Mouse (Mus musculus): ENCODE data around the gene Pnpla2. TPM values are rescaled to one million over a fixed set of nuclear protein-coding genes. Genes with fewer than 3 reads are reported as not detected.
"Not testable (repeated sequence)": the region's sequence is repeated elsewhere in the genome, so short reads cannot be mapped to it uniquely, and the experiment has no call there.

The Pnpla2 gene
- polyA plus RNA-seq, 1 experiment from 2014 or later: 20.4 TPM

GRCm38 (mm10) chr7:141440613-141441012 is 14.4 kb upstream of the Pnpla2 start:
- Histone ChIP-seq H3K9me3 (ENCODE audit: control insufficient read depth, low read length) (no peaks in the 10 kb centered on the region), H3K4me3 (ENCODE audit: low read depth, low read length) (no peak overlapping the region), H3K36me3 (ENCODE audit: control insufficient read depth, insufficient read depth, low read length) (peaks cover 36% of the 10 kb centered on the region), H3K27ac (replicated peaks; ENCODE audit: low read depth, low read length) (no peak overlapping the region), H3K4me2 (ENCODE audit: low read depth, low read length) (no peak overlapping the region), H3K9ac (ENCODE audit: low read depth, low read length) (no peak overlapping the region), H3K4me1 (ENCODE audit: control insufficient read depth, insufficient read depth, low read length) (peaks cover 28% of the 10 kb centered on the region), H3K27me3 (replicated peaks; ENCODE audit: control insufficient read depth, insufficient read depth, low read length) (no peaks in the 10 kb centered on the region)
- 24% methylated on average over 6 of the region's 6 CpGs for WGBS
- ATAC-seq (ENCODE audit: low read depth) (no peak), DNase-seq (ENCODE audit: low spot score) (peak; percentile 61)

DNA sequence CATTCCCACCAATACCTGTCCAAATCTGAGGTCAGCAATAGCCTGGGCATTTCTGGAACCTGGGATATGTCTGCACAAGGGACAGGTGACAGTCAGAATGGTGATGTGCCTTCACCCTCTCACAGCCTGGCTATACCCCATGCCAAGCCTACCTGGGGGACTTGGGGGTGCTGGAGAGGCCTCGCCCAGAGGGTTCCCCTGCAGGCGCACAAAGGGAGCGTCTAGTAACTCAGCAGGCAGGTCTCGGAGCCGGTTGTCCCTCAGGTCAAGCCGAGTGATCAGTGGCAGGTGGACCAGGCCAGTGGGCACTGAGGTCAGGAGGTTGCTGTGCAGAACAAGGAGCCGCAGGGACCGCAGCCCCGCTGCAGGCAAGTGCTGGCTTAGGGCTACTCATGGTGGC is 13.5 kb upstream of the Pnpla2 start:
- Histone ChIP-seq H3K27me3 (replicated peaks; ENCODE audit: control insufficient read depth, insufficient read depth, low read length) (no peaks in the 10 kb centered on the region), H3K9ac (ENCODE audit: low read depth, low read length) (0 out of 2 replicates have a peak overlapping the region, but pooled peaks have one; percentile 45)

DNA sequence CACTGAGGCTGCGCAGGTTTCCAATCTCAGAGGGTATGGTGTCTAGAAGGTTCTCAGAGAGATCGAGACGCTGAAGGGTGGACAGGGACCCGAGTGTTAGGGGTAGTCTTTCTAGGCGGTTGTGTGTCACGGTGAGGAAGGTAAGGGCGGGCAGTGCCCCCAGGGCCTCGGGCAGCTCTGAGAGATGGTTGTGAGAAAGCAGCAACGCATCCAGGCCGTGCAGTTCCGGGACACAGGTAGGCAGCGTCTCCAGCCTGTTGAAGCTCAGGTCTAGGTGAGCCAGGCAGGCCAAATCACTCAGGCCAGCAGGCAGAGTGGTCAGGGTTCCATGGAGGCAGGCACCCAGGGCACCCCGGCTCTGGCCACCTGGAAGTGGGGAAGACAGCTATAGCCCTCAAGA is 12.8 kb upstream of the Pnpla2 start:
- DNase-seq (ENCODE audit: low spot score) (no peak), ATAC-seq (ENCODE audit: low read depth) (no peak)
- H3K4me2 ChIP-seq (ENCODE audit: low read depth, low read length): peak overlapping the region; percentile 67
- H3K9me3 ChIP-seq (ENCODE audit: control insufficient read depth, low read length): no peaks in the 10 kb centered on the region
- H3K4me3 ChIP-seq (ENCODE audit: low read depth, low read length): no peak overlapping the region; the same call in 1 of the 2 replicates
- peak overlapping the region; percentile 45 for H3K9ac ChIP-seq (ENCODE audit: low read depth, low read length)
- H3K36me3 ChIP-seq (ENCODE audit: control insufficient read depth, insufficient read depth, low read length): peaks cover 36% of the 10 kb centered on the region
- H3K27me3 ChIP-seq (replicated peaks; ENCODE audit: control insufficient read depth, insufficient read depth, low read length): no peaks in the 10 kb centered on the region
- H3K27ac ChIP-seq (replicated peaks; ENCODE audit: low read depth, low read length): no peak overlapping the region
- 87% methylated on average over 11 of the region's 13 CpGs for WGBS
- H3K4me1 ChIP-seq (ENCODE audit: control insufficient read depth, insufficient read depth, low read length): peaks cover 15% of the 10 kb centered on the region

More for the DNA sequence above, 13.5 kb upstream of the Pnpla2 start:
- WGBS: 88% methylated on average over 9 of the region's 9 CpGs
- Histone ChIP-seq H3K4me3 (ENCODE audit: low read depth, low read length) (no peak overlapping the region), H3K4me2 (ENCODE audit: low read depth, low read length) (no peak overlapping the region), H3K27ac (replicated peaks; ENCODE audit: low read depth, low read length) (no peak overlapping the region), H3K36me3 (ENCODE audit: control insufficient read depth, insufficient read depth, low read length) (peaks cover 36% of the 10 kb centered on the region), H3K4me1 (ENCODE audit: control insufficient read depth, insufficient read depth, low read length) (peaks cover 22% of the 10 kb centered on the region), H3K9me3 (ENCODE audit: control insufficient read depth, low read length) (no peaks in the 10 kb centered on the region)
- no peak for DNase-seq (ENCODE audit: low spot score)
- no peak for ATAC-seq (ENCODE audit: low read depth)

DNA sequence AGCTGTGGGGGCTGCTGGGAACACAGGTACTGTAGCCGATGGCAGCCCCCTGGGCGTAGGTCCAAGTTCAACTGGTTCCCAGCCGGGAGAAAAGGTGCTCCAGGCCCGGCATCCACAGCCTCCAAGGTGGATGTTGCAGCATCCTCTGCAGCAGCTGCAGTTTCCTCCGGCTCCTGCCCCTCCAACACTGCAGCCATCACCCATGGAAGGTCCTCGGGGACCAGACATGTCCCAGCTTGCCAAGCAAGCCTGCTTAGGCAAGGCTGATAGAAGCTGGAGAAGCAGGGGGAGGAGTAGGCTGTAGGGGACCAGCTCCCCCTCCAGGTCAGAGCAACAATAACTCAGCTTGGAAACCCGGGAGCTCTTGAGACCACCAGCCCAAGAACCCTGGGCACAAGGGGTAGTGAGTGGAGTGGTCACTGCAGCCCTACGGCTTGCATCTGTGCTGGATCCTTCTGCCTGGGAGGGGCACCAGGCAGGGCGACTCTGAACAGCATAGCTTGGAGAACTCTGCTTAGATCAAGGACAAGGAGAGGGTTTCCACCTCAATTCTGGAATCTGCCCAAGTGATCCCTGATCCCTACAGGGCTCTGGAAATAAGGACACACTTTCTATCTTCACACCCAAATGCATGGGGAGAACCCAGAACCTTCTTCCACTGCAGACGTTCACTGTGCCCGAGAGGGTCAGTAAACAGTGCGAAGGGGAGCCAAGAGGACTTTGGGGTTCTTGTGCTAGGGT is 11.7 kb upstream of the Pnpla2 start:
- WGBS: 14% methylated on average over 9 of the region's 12 CpGs
- H3K4me1 ChIP-seq (ENCODE audit: control insufficient read depth, insufficient read depth, low read length): peaks cover 17% of the 10 kb centered on the region
- 0 out of 2 replicates have a peak overlapping the region, but pooled peaks have one; percentile 4 for H3K27ac ChIP-seq (replicated peaks; ENCODE audit: low read depth, low read length)
- DNase-seq (ENCODE audit: low spot score) (peak; percentile 84), ATAC-seq (ENCODE audit: low read depth) (peak; percentile 20)
- H3K4me2 ChIP-seq (ENCODE audit: low read depth, low read length): peak overlapping the region; percentile 67
- H3K9ac ChIP-seq (ENCODE audit: low read depth, low read length): peak overlapping the region; percentile 56
- H3K36me3 ChIP-seq (ENCODE audit: control insufficient read depth, insufficient read depth, low read length): peaks cover 35% of the 10 kb centered on the region
- no peaks in the 10 kb centered on the region for H3K27me3 ChIP-seq (replicated peaks; ENCODE audit: control insufficient read depth, insufficient read depth, low read length)
- H3K9me3 ChIP-seq (ENCODE audit: control insufficient read depth, low read length): no peaks in the 10 kb centered on the region
- peak overlapping the region; percentile 40 for H3K4me3 ChIP-seq (ENCODE audit: low read depth, low read length)

GRCm38 (mm10) chr7:141443828-141444237 is 11.2 kb upstream of the Pnpla2 start, which contains the start of gene Pidd1:
TSS of gene Pidd1 (minus strand) at chr7:141444025.
- H3K4me2 ChIP-seq (ENCODE audit: low read depth, low read length): peak within 1 kb of the TSS; percentile 67
- WGBS: under 1% methylated on average over 22 of the region's 25 CpGs
- H3K9ac ChIP-seq (ENCODE audit: low read depth, low read length): peak within 1 kb of the TSS; percentile 56
- no peaks in the 10 kb centered on the region for H3K27me3 ChIP-seq (replicated peaks; ENCODE audit: control insufficient read depth, insufficient read depth, low read length)
- H3K36me3 ChIP-seq (ENCODE audit: control insufficient read depth, insufficient read depth, low read length): peaks cover 34% of the 10 kb centered on the region
- peak within 1 kb of the TSS; percentile 40 for H3K4me3 ChIP-seq (ENCODE audit: low read depth, low read length)
- ATAC-seq (ENCODE audit: low read depth) (peak; percentile 63), DNase-seq (ENCODE audit: low spot score) (peak; percentile 92)
- H3K27ac ChIP-seq (replicated peaks; ENCODE audit: low read depth, low read length): peak within 1 kb of the TSS; percentile 4; the same call in 1 of the 2 replicates
- peaks cover 23% of the 10 kb centered on the region for H3K4me1 ChIP-seq (ENCODE audit: control insufficient read depth, insufficient read depth, low read length)
- no peaks in the 10 kb centered on the region for H3K9me3 ChIP-seq (ENCODE audit: control insufficient read depth, low read length)

GRCm38 (mm10) chr7:141446374-141446773 is 8.6 kb upstream of the Pnpla2 start:
- not testable (repeated sequence) for H3K9ac ChIP-seq (ENCODE audit: low read depth, low read length); H3K27me3 ChIP-seq (replicated peaks; ENCODE audit: control insufficient read depth, insufficient read depth, low read length); ATAC-seq (ENCODE audit: low read depth); DNase-seq (ENCODE audit: low spot score); H3K4me3 ChIP-seq (ENCODE audit: low read depth, low read length); H3K27ac ChIP-seq (replicated peaks; ENCODE audit: low read depth, low read length); H3K9me3 ChIP-seq (ENCODE audit: control insufficient read depth, low read length)
- 84% methylated on average over 3 of the region's 3 CpGs for WGBS
- Histone ChIP-seq H3K4me1 (ENCODE audit: control insufficient read depth, insufficient read depth, low read length) (peaks cover 23% of the 10 kb centered on the region), H3K4me2 (ENCODE audit: low read depth, low read length) (peak overlapping the region; percentile 91; the same call in 1 of the 2 replicates), H3K36me3 (ENCODE audit: control insufficient read depth, insufficient read depth, low read length) (peaks cover 38% of the 10 kb centered on the region)

DNA sequence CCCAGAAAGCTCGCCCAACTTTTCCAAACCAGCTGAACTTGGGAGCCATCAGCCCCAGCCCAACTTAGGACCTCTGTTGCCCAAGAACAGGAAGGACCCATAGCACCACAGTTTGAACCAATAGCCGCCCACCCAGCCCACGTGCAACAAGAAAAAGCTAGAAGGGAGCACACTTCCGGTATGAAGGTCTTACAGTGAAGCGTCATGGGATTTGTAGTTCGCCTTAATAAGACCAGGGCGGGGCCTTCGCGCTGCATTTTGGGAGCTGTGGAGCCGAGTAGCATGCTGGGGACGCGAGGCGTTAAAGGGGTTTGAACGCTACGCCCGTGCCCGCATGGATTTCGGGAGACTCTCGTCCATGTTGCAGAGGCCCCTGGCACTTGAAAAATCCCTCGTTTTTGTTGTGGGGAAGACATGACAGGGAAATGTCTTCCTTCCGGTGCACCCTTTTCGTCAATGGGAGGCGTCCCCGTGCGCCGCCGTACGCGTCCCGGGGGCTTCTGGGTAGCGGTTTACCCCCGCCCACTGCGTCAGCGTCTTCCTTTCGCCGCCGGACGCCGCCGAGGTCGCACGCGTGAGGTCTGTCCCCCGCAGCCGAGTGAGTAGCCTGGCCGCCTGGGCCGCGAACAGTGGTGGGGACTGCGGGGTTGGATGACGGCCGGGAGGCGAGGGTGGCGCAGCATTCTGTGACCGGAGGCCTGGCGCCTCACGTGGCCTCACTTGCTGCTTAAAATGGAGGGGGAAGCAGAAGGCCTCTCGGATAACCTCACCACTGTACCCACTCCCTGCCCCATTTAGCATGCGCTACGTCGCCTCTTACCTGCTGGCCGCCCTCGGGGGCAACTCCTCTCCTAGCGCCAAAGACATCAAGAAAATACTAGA is 7.6 kb upstream of the Pnpla2 start, which contains the start of gene Rplp2:
TSS of gene Rplp2 (plus strand) at position 261 of the 882 bp plus-strand sequence.
- Histone ChIP-seq H3K9ac (ENCODE audit: low read depth, low read length) (peak within 1 kb of the TSS; percentile 93), H3K27me3 (replicated peaks; ENCODE audit: control insufficient read depth, insufficient read depth, low read length) (no peaks in the 10 kb centered on the region), H3K9me3 (ENCODE audit: control insufficient read depth, low read length) (no peaks in the 10 kb centered on the region), H3K4me1 (ENCODE audit: control insufficient read depth, insufficient read depth, low read length) (peaks cover 21% of the 10 kb centered on the region), H3K4me2 (ENCODE audit: low read depth, low read length) (peak within 1 kb of the TSS; percentile 91), H3K4me3 (ENCODE audit: low read depth, low read length) (peak within 1 kb of the TSS; percentile 85), H3K27ac (replicated peaks; ENCODE audit: low read depth, low read length) (peak within 1 kb of the TSS; percentile 86), H3K36me3 (ENCODE audit: control insufficient read depth, insufficient read depth, low read length) (peaks cover 40% of the 10 kb centered on the region)
- ATAC-seq (ENCODE audit: low read depth) (peak; percentile 92), DNase-seq (ENCODE audit: low spot score) (peak; percentile 99)
- WGBS: under 1% methylated on average over 41 of the region's 63 CpGs

- H3K4me1 ChIP-seq (ENCODE audit: control insufficient read depth, insufficient read depth, low read length): peaks cover 12% of the 10 kb centered on the region
- no peaks in the 10 kb centered on the region for H3K27me3 ChIP-seq (replicated peaks; ENCODE audit: control insufficient read depth, insufficient read depth, low read length)
- no peak for ATAC-seq (ENCODE audit: low read depth)
- no peak overlapping the region for H3K4me2 ChIP-seq (ENCODE audit: low read depth, low read length)
- H3K36me3 ChIP-seq (ENCODE audit: control insufficient read depth, insufficient read depth, low read length): peaks cover 41% of the 10 kb centered on the region
- no peaks in the 10 kb centered on the region for H3K9me3 ChIP-seq (ENCODE audit: control insufficient read depth, low read length)
- no peak for DNase-seq (ENCODE audit: low spot score)
- no peak overlapping the region for H3K9ac ChIP-seq (ENCODE audit: low read depth, low read length)
- H3K4me3 ChIP-seq (ENCODE audit: low read depth, low read length): no peak overlapping the region
- H3K27ac ChIP-seq (replicated peaks; ENCODE audit: low read depth, low read length): no peak overlapping the region
Observed at GRCm38 (mm10) chr7:141451928-141452327, 3.1 kb upstream of the Pnpla2 start.
